Mouse (Mus musculus) neural tube, embryonic 12.5 days (tissue): ENCODE data around the gene Fam227a. TPM values are rescaled to one million over a fixed set of nuclear protein-coding genes. Genes with fewer than 3 reads are reported as not detected.

Experiments
- ATAC-seq: fragments of 200-750 bp; cut with Nextera tagmentation; 2 replicates; pipeline ENCODE4 v1.8.0; 2017; ENCODE audit warnings: low read depth, mild to moderate bottlenecking, moderate TSS enrichment, moderate library complexity; ENCODE audit not compliant: low FRiP score
- H3K27ac ChIP-seq: fragments of 300-500 bp; sonication (generic); 2 replicates; pipeline ENCODE4 v1.5.1; 2016
- H3K27me3 ChIP-seq: fragments of 300-500 bp; sonication (generic); replicated peaks from 2 replicates; pipeline ENCODE4 v1.6.1; 2016; ENCODE audit warnings: mild to moderate bottlenecking
- H3K36me3 ChIP-seq: fragments of 300-500 bp; sonication (generic); 2 replicates; pipeline ENCODE4 v1.6.1; 2016; ENCODE audit warnings: mild to moderate bottlenecking
- H3K4me1 ChIP-seq: fragments of 300-500 bp; sonication (generic); 2 replicates; pipeline ENCODE4 v1.6.1; 2016
- H3K4me2 ChIP-seq: fragments of 300-500 bp; sonication (generic); replicated peaks from 2 replicates; pipeline ENCODE4 v1.6.1; 2016; ENCODE audit warnings: mild to moderate bottlenecking
- H3K4me3 ChIP-seq: fragments of 300-500 bp; sonication (generic); 2 replicates; pipeline ENCODE4 v1.5.1; 2016
- H3K9ac ChIP-seq: fragments of 300-500 bp; sonication (generic); 2 replicates; pipeline ENCODE4 v1.6.1; 2016; ENCODE audit warnings: mild to moderate bottlenecking
- H3K9me3 ChIP-seq: fragments of 300-500 bp; sonication (generic); 2 replicates; pipeline ENCODE4 v1.6.1; 2016; ENCODE audit warnings: mild to moderate bottlenecking
- WGBS: fragments of 180-500 bp; shearing (Covaris S2); methylation state at CpG from one replicate; pipeline ENCODE4 v1.1.7; 2016; 5-methylcytosine and 5-hydroxymethylcytosine counted together
- polyA plus RNA-seq: library from polyadenylated mRNA; unstranded; fragments of >200 nt; fragmentation: Nextera tagmentation; extraction: Ambion mirVana; gene quantifications from 2 replicates; pipeline ENCODE4 v1.2.1, GENCODE M21; 2016

The Fam227a gene
- polyA plus RNA-seq, result 4.3 and 6.0 TPM in 2 replicates

GRCm38 (mm10) chr15:79658531-79659375 lies at the start of gene Fam227a, which contains the start of gene Cby1:
Gene Fam227a, minus strand, starts transcription at chr15:79658956.
Gene Cby1, plus strand, starts transcription at chr15:79659199.
- Histone ChIP-seq H3K4me1 (peaks cover 6% of the 10 kb centered on the region), H3K27ac (peak within 1 kb of the TSS; percentile 86), H3K36me3 (peaks cover 8% of the 10 kb centered on the region), H3K27me3 (no peaks in the 10 kb centered on the region), H3K4me3 (peak within 1 kb of the TSS; percentile 61), H3K9me3 (no peaks in the 10 kb centered on the region), H3K9ac (peak within 1 kb of the TSS; percentile 79), H3K4me2 (peak within 1 kb of the TSS; percentile 80)
- ATAC-seq, result peak; percentile 85
- WGBS, result under 1% methylated on average over 55 of the region's 55 CpGs

- Histone ChIP-seq H3K4me3 (no peak overlapping the region), H3K4me2 (no peak overlapping the region), H3K27me3 (no peaks in the 10 kb centered on the region)
Measured at GRCm38 (mm10) chr15:79708229-79708822, 49.6 kb upstream of the Fam227a start.

GRCm38 (mm10) chr15:79706603-79707214 lies 48.0 kb upstream of the Fam227a start:
- no peak for ATAC-seq
- Histone ChIP-seq H3K4me2 (no peak overlapping the region), H3K9me3 (no peaks in the 10 kb centered on the region), H3K27ac (no peak overlapping the region), H3K9ac (no peak overlapping the region), H3K4me1 (no peaks in the 10 kb centered on the region), H3K4me3 (no peak overlapping the region), H3K36me3 (peaks cover 49% of the 10 kb centered on the region), H3K27me3 (no peaks in the 10 kb centered on the region)
- 91% methylated on average over 17 of the region's 17 CpGs for WGBS

More at GRCm38 (mm10) chr15:79708229-79708822, 49.6 kb upstream of the Fam227a start:
- ATAC-seq, result no peak
- no peak overlapping the region for H3K9ac ChIP-seq
- no peaks in the 10 kb centered on the region for H3K4me1 ChIP-seq
- H3K9me3 ChIP-seq, result no peaks in the 10 kb centered on the region
- peaks cover 65% of the 10 kb centered on the region for H3K36me3 ChIP-seq
- WGBS, result 91% methylated on average over 5 of the region's 5 CpGs
- H3K27ac ChIP-seq, result no peak overlapping the region

GRCm38 (mm10) chr15:79697558-79698187 lies 38.9 kb upstream of the Fam227a start:
- WGBS, result 77% methylated on average over 9 of the region's 9 CpGs
- Histone ChIP-seq H3K36me3 (0 out of 2 replicates have a peak, but pooled peaks cover 13% of the 10 kb centered on the region), H3K4me2 (no peak overlapping the region), H3K4me1 (peaks cover 19% of the 10 kb centered on the region; the same call in 1 of the 2 replicates), H3K4me3 (no peak overlapping the region), H3K9me3 (no peaks in the 10 kb centered on the region), H3K27ac (no peak overlapping the region), H3K9ac (no peak overlapping the region), H3K27me3 (no peaks in the 10 kb centered on the region)
- ATAC-seq, result no peak

- H3K27ac ChIP-seq, result no peak overlapping the region
- WGBS, result 70% methylated on average over 6 of the region's 6 CpGs
- H3K4me3 ChIP-seq, result no peak overlapping the region
- 0 out of 2 replicates have a peak, but pooled peaks cover 13% of the 10 kb centered on the region for H3K36me3 ChIP-seq
- H3K27me3 ChIP-seq, result no peaks in the 10 kb centered on the region
- ATAC-seq, result no peak
- H3K9me3 ChIP-seq, result no peaks in the 10 kb centered on the region
- H3K9ac ChIP-seq, result no peak overlapping the region
- H3K4me2 ChIP-seq, result no peak overlapping the region
- peaks cover 25% of the 10 kb centered on the region for H3K4me1 ChIP-seq
Measured at GRCm38 (mm10) chr15:79697011-79697410, 38.3 kb upstream of the Fam227a start.

GRCm38 (mm10) chr15:79696508-79696907 lies 37.8 kb upstream of the Fam227a start:
- H3K27me3 ChIP-seq, result no peaks in the 10 kb centered on the region
- no peaks in the 10 kb centered on the region for H3K9me3 ChIP-seq
- H3K4me2 ChIP-seq, result no peak overlapping the region
- ATAC-seq, result no peak
- no peak overlapping the region for H3K9ac ChIP-seq
- WGBS, result 91% methylated on average over 2 of the region's 2 CpGs
- no peak overlapping the region for H3K4me3 ChIP-seq
- no peak overlapping the region for H3K27ac ChIP-seq
- peaks cover 30% of the 10 kb centered on the region for H3K4me1 ChIP-seq
- 0 out of 2 replicates have a peak, but pooled peaks cover 13% of the 10 kb centered on the region for H3K36me3 ChIP-seq

GRCm38 (mm10) chr15:79695516-79695915 lies 36.8 kb upstream of the Fam227a start:
- Histone ChIP-seq H3K4me3 (no peak overlapping the region), H3K4me2 (no peak overlapping the region), H3K9ac (no peak overlapping the region), H3K4me1 (peaks cover 34% of the 10 kb centered on the region), H3K27me3 (no peaks in the 10 kb centered on the region), H3K36me3 (0 out of 2 replicates have a peak, but pooled peaks cover 13% of the 10 kb centered on the region), H3K27ac (no peak overlapping the region), H3K9me3 (no peaks in the 10 kb centered on the region)
- no peak for ATAC-seq
- 68% methylated on average over 3 of the region's 3 CpGs for WGBS

GRCm38 (mm10) chr15:79694512-79694911 lies 35.8 kb upstream of the Fam227a start:
- Histone ChIP-seq H3K4me3 (no peak overlapping the region), H3K27ac (no peak overlapping the region), H3K4me2 (no peak overlapping the region), H3K27me3 (no peaks in the 10 kb centered on the region), H3K36me3 (0 out of 2 replicates have a peak, but pooled peaks cover 13% of the 10 kb centered on the region), H3K4me1 (peaks cover 41% of the 10 kb centered on the region), H3K9me3 (no peaks in the 10 kb centered on the region), H3K9ac (no peak overlapping the region)
- no peak for ATAC-seq
- WGBS, result 89% methylated on average over 4 of the region's 4 CpGs

GRCm38 (mm10) chr15:79693740-79694139 lies 35.0 kb upstream of the Fam227a start:
- Histone ChIP-seq H3K4me1 (peaks cover 45% of the 10 kb centered on the region), H3K27me3 (no peaks in the 10 kb centered on the region), H3K9ac (no peak overlapping the region), H3K36me3 (0 out of 2 replicates have a peak, but pooled peaks cover 7% of the 10 kb centered on the region), H3K9me3 (no peaks in the 10 kb centered on the region), H3K4me3 (no peak overlapping the region), H3K4me2 (0 out of 2 replicates have a peak overlapping the region, but pooled peaks have one; percentile 9), H3K27ac (no peak overlapping the region)
- ATAC-seq, result no peak
- 92% methylated on average over 11 of the region's 11 CpGs for WGBS

GRCm38 (mm10) chr15:79692334-79692733 lies 33.6 kb upstream of the Fam227a start:
- Histone ChIP-seq H3K27ac (no peak overlapping the region), H3K4me3 (no peak overlapping the region), H3K9me3 (no peaks in the 10 kb centered on the region), H3K4me1 (peaks cover 38% of the 10 kb centered on the region), H3K4me2 (peak overlapping the region; percentile 82), H3K9ac (0 out of 2 replicates have a peak overlapping the region, but pooled peaks have one; percentile 26), H3K27me3 (no peaks in the 10 kb centered on the region), H3K36me3 (0 out of 2 replicates have a peak, but pooled peaks cover 7% of the 10 kb centered on the region)
- WGBS, result 63% methylated on average over 5 of the region's 5 CpGs
- ATAC-seq, result no peak

GRCm38 (mm10) chr15:79691023-79691508 lies 32.3 kb upstream of the Fam227a start:
- H3K9ac ChIP-seq, result peak overlapping the region; percentile 95
- peak overlapping the region; percentile 82 for H3K4me2 ChIP-seq
- under 1% methylated on average over 51 of the region's 53 CpGs for WGBS
- peak overlapping the region; percentile 80; the same call in 1 of the 2 replicates for H3K27ac ChIP-seq
- H3K4me3 ChIP-seq, result peak overlapping the region; percentile 91
- no peaks in the 10 kb centered on the region for H3K27me3 ChIP-seq
- no peaks in the 10 kb centered on the region for H3K9me3 ChIP-seq
- peaks cover 43% of the 10 kb centered on the region for H3K4me1 ChIP-seq
- no peak for ATAC-seq
- 0 out of 2 replicates have a peak, but pooled peaks cover 7% of the 10 kb centered on the region for H3K36me3 ChIP-seq
